Mouse (Mus musculus): ENCODE measurements around the gene Erc2.

The Erc2 gene

DNA sequence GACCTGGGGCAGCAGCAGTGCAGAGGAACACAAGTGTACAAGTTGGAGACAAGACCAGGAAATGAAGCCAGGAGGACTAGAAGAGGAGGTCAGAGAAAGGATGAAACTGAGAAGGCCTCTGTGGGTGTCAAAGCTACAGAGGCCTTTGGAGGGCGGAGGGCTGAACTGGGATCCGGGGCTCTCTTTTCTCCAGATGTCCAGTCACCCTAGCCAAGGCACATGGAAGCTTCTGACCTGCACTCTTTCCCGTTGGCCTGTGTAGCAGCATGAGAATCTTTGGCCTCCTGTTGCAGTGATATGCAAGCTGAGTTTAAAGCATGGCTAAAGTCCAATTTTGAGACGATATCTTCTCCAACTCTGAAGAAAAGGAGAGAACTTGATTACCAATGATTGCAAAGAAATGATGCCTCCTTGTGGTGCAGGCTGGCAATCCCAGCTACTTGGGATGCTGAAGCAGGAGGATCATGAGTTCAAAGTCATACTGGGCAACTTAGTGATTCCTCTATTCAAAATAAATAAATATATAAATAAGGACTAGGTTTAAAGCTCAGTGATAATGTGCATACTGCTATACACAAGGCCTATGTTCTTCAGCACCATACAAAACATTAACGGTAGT, 699.8 kb downstream of the Erc2 start:
- no peak for TF ChIP-seq GATA4 (IDR thresholded peaks at IDR 0.05; ENCODE audit: insufficient replicate concordance, low read length)

DNA sequence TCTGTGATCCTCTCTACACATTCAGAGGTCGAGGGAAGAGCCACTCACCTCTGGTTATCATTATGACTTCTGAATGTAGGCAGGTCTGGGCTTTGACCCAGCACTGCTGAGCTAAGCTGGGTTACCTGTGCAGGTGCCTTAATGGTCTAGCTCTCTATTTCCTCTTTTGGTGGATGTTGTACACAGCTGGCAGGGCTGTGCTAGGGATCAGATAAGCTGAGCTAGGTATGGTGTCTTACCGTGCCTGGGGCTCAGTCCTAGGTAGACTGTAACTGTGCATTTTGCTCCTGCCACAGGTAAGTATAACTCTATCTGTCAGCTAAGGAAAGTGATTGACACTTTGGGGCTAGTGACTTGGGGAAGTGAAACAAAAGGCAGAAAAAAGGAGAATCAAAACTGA, 701.0 kb downstream of the Erc2 start:
- TF ChIP-seq GATA4 (IDR thresholded peaks at IDR 0.05; ENCODE audit: insufficient replicate concordance, low read length), result no peak

DNA sequence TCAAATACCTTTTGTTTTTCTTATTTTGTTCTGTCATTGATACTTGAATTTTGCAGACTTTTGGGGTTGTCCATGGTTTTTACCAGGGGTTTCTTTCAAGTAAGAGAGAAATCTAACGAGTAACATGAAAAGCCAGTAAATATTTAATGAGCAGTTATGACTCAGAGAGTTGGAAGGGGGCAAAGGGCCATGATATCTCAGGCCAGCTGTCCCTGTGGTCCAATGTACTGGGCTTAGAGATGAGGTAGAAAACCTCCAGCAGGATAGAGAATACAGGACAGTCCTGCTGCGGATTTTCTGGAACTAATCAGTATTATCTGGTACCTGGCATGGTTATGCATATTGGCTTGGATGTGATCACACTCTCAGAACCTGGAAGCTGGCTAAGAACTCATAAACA, 701.5 kb downstream of the Erc2 start:
- TF ChIP-seq GATA4 (IDR thresholded peaks at IDR 0.05; ENCODE audit: insufficient replicate concordance, low read length), result no peak

- TF ChIP-seq GATA4 (IDR thresholded peaks at IDR 0.05; ENCODE audit: insufficient replicate concordance, low read length), result no peak
Observed at GRCm38 (mm10) chr14:28326456-28326855, 704.2 kb downstream of the Erc2 start.

GRCm38 (mm10) chr14:28328512-28328911, 706.3 kb downstream of the Erc2 start:
- TF ChIP-seq GATA4 (IDR thresholded peaks at IDR 0.05; ENCODE audit: insufficient replicate concordance, low read length), result no peak

DNA sequence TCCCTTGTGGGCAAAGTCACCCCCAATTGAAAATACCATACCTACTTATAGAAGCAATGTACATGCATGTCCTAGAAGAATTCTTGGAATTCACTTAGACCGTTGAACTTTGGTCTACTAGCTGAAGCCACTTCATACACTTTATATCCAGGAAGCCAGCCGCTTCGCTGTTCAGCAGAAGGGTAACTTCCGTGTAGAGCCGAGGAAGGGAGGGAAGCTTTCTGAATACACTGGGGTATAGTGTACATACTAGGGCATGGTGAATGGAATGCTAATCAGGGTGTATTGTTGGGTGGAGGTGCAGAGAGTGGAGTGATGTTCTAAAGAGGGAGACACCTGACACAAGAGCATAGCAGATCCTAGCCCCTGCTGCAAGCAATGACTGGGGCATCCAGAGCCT, 708.9 kb downstream of the Erc2 start:
- TF ChIP-seq GATA4 (IDR thresholded peaks at IDR 0.05; ENCODE audit: insufficient replicate concordance, low read length), result no peak

DNA sequence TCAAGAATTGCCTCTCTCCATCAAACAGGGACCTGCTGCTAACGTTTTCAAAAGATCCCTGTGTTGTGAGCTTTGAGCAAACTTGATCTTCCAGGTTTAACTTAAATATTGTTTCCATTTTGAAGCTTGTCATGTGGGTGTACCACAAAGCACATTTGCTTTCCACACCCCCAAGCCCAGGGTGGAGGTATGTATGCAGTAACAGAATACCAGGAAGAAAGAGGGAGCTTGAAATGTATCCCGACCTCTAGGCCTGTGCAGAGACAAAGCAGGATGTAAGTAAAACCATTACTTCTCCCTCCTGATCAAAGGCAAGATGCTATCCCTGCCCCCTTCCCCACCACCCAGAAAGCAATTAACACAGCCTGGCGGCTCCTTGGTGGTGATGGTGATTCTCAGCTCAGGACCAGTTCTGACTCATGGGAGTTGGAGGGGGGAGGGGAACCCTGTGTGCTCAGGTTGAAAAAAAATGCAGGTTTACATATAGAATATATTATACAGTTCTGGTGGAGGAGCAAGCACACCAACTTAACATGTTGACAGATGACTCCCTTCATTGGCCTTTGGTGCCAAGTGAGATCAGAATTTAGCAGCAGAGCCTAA, 710.2 kb downstream of the Erc2 start:
- TF ChIP-seq GATA4 (IDR thresholded peaks at IDR 0.05; ENCODE audit: insufficient replicate concordance, low read length), result no peak

- no peak for TF ChIP-seq GATA4 (IDR thresholded peaks at IDR 0.05; ENCODE audit: insufficient replicate concordance, low read length)
Observed at GRCm38 (mm10) chr14:28339146-28339545, 716.9 kb downstream of the Erc2 start.

DNA sequence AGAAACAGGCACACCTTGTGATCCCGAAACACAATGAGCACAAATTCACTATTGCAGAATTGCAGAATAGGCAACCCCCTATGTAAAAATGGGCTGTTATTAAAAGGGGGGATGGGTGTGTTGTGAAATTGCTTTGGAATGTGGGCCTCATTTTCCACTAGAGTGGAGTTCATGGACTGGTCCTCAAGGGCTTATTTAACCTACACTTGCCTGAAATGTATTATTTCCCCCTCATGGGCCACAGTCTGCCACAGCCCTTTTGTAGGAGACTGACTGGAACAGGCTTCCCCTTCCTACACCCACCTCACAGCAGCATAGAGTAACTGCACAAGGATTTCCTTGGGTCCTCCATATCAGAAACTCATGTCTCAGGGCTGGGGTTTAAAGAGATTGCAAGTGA, 726.9 kb downstream of the Erc2 start:
- TF ChIP-seq GATA4 (IDR thresholded peaks at IDR 0.05; ENCODE audit: insufficient replicate concordance, low read length), result no peak

- TF ChIP-seq GATA4 (IDR thresholded peaks at IDR 0.05; ENCODE audit: insufficient replicate concordance, low read length), result no peak
Observed at GRCm38 (mm10) chr14:28356031-28356430, 733.8 kb downstream of the Erc2 start.

- no peak for TF ChIP-seq GATA4 (IDR thresholded peaks at IDR 0.05; ENCODE audit: insufficient replicate concordance, low read length)
Observed at GRCm38 (mm10) chr14:28359502-28359901, 737.3 kb downstream of the Erc2 start.

- no peak for TF ChIP-seq GATA4 (IDR thresholded peaks at IDR 0.05; ENCODE audit: insufficient replicate concordance, low read length)
Observed at GRCm38 (mm10) chr14:28359983-28360382, 737.8 kb downstream of the Erc2 start.

GRCm38 (mm10) chr14:28362336-28362735, 740.1 kb downstream of the Erc2 start:
- no peak for TF ChIP-seq GATA4 (IDR thresholded peaks at IDR 0.05; ENCODE audit: insufficient replicate concordance, low read length)

DNA sequence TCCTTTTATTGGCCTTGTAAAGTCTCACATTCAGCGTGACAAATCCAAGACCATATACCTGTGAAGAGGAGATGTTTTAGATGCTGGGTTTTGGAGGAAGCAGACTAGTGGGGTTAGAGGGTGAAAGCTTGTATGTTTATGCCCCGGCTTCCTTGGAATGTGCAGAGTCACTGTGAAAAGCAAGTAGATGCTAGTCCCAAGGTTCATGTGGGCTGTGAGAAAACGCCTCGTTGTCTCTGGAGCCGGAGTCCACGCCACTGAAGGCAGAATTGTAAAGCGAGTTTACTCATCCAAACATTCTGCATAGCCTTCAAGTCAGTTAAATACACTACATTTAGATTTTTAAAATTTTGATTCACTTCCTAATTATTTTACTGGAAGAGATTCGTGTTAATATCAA, 748.5 kb downstream of the Erc2 start:
- TF ChIP-seq GATA4 (IDR thresholded peaks at IDR 0.05; ENCODE audit: insufficient replicate concordance, low read length), result no peak

DNA sequence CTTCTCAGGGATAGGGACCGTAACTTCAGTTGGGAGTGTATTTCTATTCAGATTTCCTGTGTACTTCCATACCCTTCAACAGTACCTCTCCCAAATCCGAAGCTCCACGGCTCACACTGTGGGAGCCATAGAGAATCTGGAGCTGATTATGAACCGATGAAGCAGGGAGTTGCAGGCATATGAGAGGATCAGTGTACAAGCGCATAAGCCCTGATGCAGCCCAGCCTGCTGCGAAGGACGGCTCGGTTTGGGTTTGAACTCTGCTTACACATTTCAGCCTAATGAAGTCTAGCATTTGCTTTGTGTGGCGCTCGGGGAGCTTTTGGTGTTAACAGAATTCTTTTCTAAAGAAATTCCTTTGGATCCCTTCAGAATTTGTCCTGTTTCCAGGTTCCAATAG, 749.4 kb downstream of the Erc2 start:
- TF ChIP-seq GATA4 (IDR thresholded peaks at IDR 0.05; ENCODE audit: insufficient replicate concordance, low read length), result no peak

DNA sequence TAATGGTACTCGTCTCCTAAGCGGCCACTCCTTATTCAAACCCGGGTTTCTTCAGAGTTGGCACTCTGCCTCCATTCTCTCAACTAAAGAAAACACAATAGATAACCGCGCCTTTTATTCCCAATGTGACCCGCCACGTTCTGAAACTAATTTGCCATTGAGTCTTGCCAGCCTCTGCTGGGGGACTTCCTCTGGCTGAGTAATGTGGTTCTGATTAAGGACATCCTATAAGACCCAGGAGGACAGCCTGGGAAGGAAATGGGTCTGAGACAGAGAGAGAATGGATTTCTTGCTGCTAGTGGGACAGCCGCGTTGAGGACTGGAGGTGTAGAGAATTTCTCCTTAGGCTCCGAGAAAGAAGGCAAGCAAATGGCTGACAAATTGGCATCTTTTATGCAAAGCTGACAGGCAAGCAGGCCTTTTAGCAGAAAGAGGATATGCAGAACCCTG, 753.4 kb downstream of the Erc2 start:
- no peak for TF ChIP-seq GATA4 (IDR thresholded peaks at IDR 0.05; ENCODE audit: insufficient replicate concordance, low read length)

DNA sequence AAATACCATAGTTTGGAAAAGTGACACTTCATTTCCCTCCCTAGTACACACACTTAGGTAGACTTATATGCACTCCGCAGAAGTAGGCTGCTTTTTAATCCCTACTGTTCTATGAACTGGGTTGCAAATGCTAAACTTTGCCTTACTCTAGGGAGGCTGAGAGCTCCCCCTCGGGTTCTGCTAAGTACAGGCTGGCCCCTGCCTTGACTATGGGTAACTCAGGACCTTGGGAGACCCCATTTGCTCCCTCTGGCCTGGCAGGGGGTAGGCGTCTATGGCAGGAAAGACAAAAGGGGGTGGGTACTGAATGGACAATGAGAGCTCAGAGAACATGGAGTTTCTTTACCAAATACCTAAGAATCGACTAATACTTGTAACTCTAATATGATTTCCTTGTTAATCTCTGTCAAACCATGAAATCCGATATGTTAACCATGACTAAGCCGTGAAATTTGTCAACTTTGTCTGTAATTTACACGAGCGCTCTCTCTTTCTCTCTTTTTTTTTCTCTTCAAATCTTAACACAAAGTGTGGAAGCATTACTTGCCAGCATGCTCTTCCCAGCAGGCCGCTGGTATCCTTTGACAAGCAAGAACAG, 754.1 kb downstream of the Erc2 start:
- no peak for TF ChIP-seq GATA4 (IDR thresholded peaks at IDR 0.05; ENCODE audit: insufficient replicate concordance, low read length)
